Mouse (Mus musculus): ENCODE results near the gene Bmi1.
A peak's percentile ranks its signal among the peaks of the same experiment; 100 is the strongest.

Bmi1 gene

DNA sequence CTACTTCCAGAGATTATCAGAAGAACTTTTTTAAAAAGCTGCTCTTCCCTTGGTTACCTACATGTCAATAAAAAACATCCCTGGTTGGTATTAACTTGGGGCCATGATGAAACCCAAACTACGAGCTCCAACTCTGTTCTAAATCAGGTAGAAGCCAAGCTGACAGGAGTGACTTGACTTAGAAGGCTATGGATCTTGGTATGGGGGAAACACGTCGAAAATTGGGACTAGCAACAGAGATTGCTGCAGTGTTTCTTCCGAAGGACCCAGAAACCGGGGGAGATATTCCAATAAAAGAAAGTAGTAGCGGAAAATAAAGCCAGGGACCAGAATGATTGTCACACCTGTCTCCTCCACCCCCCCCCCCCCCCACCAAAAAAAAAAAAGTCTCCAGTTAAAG, 11.5 kb downstream of the Bmi1 start:
- no peak for DNase-seq (ENCODE audit: low spot score in 2 of 2)

DNA sequence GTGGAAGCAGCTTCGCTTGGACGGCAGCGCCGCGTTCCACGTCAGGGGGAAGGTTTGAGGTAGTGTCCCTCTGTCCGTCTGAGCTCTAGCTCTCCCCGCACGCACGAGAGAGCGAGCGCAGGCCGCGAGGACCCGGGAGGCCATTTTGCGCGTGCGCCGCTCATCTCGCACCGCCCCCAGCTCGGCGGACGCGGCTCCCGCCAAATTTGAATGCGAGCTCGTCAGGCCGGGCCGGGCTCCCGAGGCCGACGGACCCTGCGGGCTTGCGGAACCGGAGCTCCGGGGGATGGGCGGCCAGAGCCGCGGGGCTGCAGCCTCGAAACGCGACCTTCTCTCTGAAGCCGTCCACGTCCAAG, 11.9 kb downstream of the Bmi1 start:
- DNase-seq (ENCODE audit: low spot score in 2 of 2), result peak; percentile 37 to 67

DNA sequence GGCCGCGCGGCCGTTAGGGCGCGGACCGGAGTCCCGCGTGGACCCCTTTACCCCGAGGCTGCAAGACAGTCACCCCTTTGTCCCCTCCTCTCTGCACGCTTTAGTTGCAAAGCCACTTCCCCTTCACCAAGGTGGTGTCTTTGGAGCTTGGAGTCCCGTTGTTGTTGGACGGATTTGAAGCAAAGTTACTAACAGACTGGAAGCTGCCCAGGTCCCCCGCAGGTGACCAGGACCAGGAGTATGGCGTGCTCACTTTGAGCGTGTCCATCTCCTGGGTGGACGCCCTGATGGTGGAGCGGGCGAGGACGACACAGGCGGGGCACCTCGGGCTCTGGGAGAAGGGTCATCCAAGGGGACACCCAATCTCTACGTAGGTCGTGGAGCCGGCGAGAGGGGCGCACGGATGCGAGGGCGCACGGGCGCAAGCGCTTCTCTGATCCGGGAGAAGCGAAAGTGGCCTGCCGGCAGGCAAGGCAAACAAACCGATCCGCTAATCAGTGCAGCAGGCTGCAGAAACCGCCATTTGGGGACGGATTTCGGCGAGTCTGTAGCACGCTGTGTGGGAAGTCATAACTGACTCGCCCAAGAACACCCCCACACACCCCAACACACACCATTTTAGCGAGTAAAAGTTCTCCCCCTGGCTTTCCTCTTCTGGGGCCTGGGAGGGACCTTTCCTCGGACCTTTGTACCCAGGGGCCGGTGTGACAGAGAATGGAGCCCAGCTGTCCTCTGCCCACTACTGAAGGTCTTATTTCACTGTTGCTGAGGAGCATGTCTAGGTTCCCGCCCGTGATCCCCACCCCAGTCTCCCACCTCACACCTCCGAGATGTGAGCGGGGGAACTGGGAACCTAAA, 12.5 kb downstream of the Bmi1 start:
- DNase-seq (ENCODE audit: low spot score in 2 of 2), result no peak

- no peak for DNase-seq (ENCODE audit: low spot score in 2 of 2)
Observed at GRCm38 (mm10) chr2:18690055-18690691, 13.4 kb downstream of the Bmi1 start.

GRCm38 (mm10) chr2:18690756-18691155, 13.9 kb downstream of the Bmi1 start:
- no peak for DNase-seq (ENCODE audit: low spot score in 2 of 2)

DNA sequence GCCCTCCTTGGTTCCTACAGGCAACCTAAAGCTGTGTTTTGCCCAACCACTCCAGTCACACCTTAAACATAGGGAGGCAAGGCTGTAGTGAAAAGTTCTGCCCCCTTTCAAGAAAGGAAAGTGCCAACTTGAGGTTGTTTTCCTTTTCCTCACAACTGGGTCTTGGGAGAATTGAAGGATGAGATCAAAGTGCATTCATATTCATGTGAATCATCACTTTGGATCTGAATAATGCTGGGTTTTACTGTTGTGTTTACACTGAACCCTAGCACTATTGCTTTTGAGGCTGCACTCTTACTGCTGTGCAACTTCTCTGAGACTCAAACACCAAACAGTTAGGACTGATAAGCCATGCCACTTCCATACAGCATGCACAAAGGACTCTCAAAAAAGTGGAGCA, 15.2 kb downstream of the Bmi1 start:
- no peak for DNase-seq (ENCODE audit: low spot score in 2 of 2)

DNA sequence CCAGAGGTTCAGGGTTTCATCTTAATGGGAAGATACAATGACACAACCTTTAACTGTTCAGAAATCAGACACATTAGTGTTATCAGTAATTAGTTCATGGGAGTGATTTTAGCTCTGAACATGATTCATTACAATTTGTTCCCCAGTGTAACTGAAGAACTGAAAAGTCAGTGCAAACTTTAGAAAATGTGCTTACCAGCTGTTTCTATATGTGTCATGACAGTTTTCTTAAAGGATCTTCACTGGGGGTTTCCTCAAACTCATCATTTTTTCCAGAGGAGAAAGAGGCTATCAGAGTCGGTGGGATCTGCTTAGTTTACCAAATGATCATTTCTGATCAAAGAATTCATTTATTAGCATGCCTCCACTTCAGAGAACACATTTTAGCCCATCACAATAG, 15.7 kb downstream of the Bmi1 start:
- DNase-seq (ENCODE audit: low spot score in 2 of 2), result no peak

GRCm38 (mm10) chr2:18693491-18693870, 16.7 kb downstream of the Bmi1 start:
- no peak for DNase-seq (ENCODE audit: low spot score in 2 of 2)

- DNase-seq (ENCODE audit: low spot score in 2 of 2), result peak in 1 of 2 experiments; percentile 13
Observed at GRCm38 (mm10) chr2:18693871-18694610, 17.2 kb downstream of the Bmi1 start, which contains the start of gene Spag6. TSS of gene Spag6 (plus strand) at chr2:18694032.

DNA sequence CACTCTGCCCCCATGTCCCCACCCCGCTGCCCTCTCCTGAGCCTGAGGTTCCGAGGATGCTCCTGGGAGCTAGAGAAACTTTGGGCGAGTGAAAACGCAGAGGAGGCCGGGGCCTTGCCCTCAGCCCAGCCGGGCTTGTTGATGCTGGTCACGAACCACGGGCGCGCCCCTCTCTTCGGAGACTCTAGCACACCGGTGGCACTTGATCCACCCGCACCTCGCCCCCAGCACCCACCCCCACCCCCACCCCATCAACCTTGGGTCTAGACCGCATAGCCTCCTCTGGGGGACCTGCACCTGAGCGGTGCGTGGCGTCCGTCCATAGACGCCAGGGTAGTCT, 17.8 kb downstream of the Bmi1 start:
- DNase-seq (ENCODE audit: low spot score in 2 of 2), result no peak

GRCm38 (mm10) chr2:18695163-18695562, 18.3 kb downstream of the Bmi1 start:
- DNase-seq (ENCODE audit: low spot score in 2 of 2), result no peak

DNA sequence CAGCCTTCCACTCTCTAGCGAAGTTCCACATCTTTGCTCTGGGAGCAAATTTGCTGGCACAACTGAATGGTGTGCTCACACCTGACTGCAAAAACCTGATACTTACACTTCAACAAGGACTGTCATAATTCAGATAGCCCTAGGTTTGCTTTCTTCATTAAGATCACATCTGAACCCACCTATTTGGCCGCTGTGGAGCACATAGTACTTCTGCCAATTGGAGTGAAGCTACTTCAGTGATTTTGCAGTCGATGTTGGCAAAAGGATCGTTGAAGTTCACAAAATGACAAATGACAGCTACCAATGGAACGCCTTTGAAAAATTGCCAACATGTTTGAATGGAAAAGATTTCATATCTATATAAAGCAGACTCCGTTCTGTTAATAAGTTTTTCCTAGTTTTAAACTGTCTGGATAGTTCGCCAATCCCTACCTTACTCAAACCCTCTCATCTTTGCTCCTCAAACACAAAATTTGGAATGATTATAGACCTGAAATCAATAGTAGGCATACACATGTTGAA, 18.9 kb downstream of the Bmi1 start:
- DNase-seq (ENCODE audit: low spot score in 2 of 2), result no peak

GRCm38 (mm10) chr2:18697591-18698244, 20.9 kb downstream of the Bmi1 start:
- no peak for DNase-seq (ENCODE audit: low spot score in 2 of 2)

- DNase-seq (ENCODE audit: low spot score in 2 of 2), result no peak
Observed at GRCm38 (mm10) chr2:18698663-18699385, 22.0 kb downstream of the Bmi1 start.

DNA sequence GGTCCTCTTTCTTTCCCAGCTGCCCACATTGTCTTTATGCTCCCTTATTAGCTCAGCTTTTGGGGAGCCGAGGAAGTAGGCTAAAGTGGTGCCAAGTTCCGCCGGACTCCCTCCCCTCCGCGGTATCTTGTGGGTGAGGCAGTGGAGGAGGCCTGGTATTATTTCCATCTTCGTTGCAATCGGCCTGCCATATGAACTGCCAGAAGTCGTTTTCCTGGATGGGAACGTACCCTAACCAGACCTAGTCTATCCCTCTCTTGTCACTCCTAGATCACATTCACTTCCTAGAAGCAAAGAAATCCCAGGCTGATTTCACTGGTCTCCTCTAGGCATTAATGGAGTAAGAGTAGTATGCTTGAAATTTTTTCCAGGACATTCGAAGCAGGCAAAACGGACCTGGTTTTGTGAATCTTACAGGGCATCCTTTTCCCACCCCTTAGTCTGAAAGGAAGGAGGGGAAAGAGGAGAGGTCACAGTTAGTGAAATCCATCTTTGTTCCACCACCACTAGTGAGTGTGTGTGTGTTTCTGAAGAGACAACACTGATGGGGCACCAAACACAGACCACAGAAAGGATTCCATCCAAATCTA, 22.7 kb downstream of the Bmi1 start:
- DNase-seq (ENCODE audit: low spot score in 2 of 2), result no peak

GRCm38 (mm10) chr2:18710356-18710755, 33.5 kb downstream of the Bmi1 start:
- DNase-seq (ENCODE audit: low spot score in 2 of 2), result no peak

DNA sequence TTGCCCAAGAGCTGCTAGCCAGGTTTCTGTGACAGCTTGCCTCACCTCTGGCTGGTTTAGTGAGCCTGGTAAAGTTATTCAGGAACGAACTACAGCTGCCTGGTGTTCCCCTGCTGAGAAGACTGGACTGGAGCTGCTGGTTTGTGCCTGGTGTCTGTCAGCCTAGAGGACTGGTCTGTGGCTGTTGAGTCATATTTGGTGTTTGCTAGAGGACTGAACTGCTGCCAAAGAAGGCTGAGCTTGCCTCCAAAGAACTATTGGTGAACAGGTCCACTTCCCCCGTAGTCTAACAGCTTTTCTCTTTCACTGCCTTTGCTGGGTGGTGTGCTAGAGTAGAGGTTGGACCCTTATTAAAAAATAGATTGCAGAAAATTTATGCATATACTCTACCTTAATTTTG, 36.3 kb downstream of the Bmi1 start:
- no peak for DNase-seq (ENCODE audit: low spot score in 2 of 2)

DNA sequence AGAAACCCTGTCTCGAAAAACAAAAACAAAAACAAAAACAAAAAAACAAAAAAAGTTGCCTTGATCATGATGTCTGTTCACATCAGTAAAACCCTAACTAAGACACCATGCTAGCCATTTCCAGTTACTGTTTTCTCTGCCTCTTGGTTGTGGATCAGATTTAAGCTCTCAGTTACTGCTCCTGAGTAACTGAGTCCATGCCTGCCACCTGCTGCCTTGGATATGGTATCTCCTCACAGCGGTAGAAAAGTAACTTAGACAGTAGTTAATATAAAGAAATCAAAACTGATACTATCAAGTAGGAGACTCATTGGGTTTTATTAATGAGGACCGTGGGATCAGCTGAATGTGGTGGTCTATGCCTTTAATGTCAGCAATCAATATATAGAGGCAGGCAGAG, 37.5 kb downstream of the Bmi1 start:
- DNase-seq (ENCODE audit: low spot score in 2 of 2), result no peak

DNA sequence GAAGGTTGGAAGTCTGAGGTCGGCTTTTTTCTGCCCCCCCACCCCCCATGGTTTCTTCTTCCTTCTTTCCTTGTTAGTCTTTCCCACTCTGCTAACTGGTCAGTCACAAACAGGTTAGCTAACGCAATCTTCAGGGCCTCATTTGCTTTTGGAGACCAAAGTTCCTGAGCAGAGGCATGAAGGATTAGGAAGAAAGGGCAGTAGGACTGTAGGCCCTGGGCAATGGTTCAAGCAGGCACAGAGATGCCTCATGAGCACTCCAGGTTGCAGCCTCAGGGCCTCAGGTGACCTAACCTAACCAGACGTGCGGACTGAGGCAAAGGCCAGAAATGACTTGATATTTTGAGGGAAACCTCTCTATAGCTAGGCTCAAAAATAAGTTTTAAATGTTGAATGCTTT, 41.7 kb downstream of the Bmi1 start:
- no peak for DNase-seq (ENCODE audit: low spot score in 2 of 2)

DNA sequence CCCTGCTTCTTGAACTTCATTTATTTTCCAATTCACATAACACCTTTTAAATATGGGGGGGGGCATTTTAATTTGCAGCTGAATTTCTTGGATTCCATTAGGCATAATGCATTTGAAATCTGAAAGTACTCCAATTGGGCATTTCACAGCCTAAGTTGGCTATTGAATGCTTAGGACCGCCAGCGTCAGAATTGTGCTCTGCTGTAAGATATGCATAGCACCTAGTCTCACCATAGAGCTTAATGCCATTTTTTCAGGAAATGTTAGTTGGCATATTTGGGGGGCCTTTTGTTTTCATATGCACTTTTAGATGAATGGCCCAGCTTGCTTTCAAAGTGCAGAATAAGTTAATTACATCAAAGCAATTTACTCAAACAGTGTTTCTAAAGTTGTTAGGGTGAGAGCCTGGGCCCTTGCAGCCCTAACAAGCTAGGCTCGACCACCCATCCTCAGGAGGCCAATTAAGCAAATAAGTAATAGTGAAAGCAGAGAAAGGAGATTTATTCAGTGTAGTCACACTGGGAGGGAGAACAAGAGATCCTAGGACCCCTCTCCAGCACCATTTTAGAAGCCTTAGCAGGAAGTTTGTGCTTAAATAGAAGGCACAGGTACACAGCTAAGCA, 45.5 kb downstream of the Bmi1 start:
- DNase-seq (ENCODE audit: low spot score in 2 of 2), result no peak

GRCm38 (mm10) chr2:18724462-18724861, 47.6 kb downstream of the Bmi1 start:
- DNase-seq (ENCODE audit: low spot score in 2 of 2), result no peak
